Mouse (Mus musculus): ENCODE results near the gene Pla2g4f.

Gene Pla2g4f

DNA sequence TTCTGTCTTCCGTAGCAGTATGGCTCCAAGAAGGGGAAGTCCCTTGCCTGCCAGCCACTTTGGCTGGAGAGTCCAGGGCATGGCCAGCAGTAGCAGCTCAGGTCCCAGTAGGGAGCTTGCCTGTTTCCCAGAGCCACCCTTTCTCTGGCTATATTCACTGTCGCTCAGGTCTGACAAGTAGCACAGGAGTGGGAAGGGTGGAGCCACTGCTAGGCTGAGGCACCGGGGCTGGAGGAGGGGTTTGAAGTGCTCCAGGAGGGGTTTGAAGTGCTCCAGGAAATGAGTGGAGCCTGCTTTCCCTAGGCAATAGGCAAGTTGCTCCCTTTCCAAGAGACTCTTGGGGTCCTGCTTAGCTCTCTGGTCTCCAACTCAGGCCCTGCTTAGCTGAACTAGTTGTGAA is at the start of gene Pla2g4f:
TSS of gene Pla2g4f (minus strand) at position 190 of the 400 bp plus-strand sequence.
- no peak for DNase-seq (ENCODE audit: low spot score in 2 of 2)

DNA sequence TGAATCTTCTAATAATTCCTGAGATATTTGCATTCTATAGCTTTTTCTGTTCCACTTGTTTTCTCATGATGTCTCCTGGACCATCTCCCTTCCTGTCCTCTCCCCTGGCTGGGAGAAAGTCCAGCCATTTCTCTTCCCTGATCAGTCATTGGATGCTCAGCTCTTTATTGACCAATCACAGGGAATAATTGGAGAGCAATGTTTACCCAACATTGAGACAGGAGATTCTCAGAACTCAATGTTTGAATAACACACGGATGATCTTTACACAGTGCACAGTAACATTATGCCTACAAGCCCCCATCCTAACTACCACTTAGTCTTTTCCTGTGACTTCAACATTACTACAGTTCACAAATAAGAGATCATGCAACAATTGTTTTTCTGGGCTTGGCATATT is 46.5 kb upstream of the Pla2g4f start:
- DNase-seq (ENCODE audit: low spot score in 2 of 2), result no peak

DNA sequence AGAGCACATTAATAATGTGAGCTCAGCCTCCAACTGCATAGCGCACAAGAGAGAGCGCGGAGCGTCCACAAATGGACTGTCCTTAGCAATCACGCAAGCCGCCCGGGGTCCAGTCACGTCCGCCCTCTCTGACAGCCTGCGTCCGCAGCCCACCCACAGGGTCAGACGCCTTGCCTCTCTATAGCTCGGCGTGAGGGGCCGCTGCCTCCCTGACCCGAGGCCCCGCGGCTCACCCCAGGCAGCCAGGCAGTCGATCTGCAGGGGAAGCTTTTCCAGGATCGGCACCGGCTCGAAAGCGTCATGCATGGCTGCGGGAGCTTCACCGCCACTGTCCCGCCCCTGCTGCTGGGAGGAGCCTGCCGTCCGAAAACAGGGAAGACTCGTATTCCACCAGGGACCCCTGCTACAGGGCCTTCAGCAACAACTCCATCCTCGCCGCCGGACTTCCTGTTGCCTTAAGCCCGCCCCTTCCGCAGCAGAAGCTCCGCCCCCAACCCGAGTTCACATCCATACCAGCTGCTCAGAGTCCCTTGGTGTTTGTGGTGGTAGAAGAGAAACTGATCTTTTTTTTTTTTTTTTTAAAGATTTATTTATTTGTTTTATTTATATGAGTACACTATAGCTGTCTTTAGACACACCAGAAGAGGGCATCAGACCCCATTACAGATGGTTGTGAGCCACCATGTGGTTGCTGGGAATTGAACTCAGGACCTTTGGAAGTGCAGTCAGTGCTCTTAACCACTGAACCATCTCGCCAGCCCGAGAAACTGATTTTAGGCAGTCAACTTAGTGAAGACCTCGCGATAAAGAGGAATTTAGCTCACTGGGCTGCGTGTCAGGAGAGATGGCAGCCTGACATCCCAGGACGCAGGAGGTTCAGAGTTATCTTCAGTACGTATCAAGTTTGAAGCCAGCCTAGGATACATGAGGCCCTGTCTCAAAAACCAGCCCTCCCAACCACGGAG is 39.0 kb upstream of the Pla2g4f start, which contains the start of gene Vps39:
TSS of gene Vps39 (minus strand) at position 456 of the 965 bp plus-strand sequence.
- peak; percentile 81 to 86 for DNase-seq (ENCODE audit: low spot score in 2 of 2)

DNA sequence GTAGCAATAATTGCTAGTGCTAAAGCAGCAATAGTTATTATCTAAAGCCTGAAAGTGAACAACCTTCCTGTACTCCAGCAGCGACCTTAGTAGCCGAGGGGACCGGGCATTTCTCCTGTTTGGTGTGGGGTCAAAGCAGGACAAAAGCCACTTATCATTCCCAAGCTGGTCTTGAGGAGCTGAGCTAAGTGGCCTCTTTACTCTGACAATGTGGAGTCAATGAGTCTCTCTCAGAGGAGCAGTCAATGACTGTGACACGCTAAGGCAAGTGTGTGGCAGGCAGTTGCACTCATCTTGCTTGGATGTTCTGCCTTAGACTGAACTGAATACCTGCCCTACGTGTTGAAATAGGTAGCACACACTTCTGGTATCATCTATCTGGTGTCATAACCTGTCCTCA is 37.4 kb upstream of the Pla2g4f start:
- no peak for DNase-seq (ENCODE audit: low spot score in 2 of 2)

DNA sequence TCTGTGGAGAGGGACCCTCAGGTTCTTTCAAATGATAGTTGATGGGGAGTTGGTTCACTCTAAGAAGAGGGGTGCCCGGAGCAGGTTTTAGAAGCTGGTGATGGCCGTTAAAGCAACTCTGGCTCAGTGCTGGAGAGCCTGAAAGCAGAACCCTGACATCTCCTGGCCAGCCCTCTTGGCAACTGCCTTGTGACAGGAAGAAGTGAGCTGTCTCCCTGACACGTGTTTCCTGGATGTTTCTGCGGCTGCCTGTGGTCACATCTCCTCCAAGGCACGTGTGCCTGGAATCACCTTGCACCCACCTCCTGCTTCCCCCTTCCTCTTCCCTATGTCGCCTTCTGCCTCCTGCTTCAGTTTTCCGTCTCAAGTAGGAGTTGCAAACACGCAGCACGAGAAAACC is 34.2 kb upstream of the Pla2g4f start:
- DNase-seq (ENCODE audit: low spot score in 2 of 2), result no peak

DNA sequence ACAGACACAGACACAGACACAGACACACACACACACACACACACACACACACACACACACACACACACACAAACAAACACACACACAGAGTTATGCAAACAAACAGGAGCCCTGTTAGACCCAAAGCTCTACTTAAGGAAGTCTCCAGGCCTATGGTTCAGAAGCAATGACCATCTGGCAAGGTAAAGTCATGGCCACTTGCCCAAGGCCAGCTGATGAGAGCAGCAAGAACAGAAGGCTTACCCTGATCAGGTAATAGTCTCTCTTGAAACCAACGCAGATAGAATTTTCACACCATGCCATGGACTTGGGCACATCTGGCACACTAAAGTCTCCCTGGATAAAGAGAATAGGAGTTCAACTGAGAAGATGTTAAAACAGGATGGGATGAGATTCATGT is 27.8 kb upstream of the Pla2g4f start:
- DNase-seq (ENCODE audit: low spot score in 2 of 2), result no peak

DNA sequence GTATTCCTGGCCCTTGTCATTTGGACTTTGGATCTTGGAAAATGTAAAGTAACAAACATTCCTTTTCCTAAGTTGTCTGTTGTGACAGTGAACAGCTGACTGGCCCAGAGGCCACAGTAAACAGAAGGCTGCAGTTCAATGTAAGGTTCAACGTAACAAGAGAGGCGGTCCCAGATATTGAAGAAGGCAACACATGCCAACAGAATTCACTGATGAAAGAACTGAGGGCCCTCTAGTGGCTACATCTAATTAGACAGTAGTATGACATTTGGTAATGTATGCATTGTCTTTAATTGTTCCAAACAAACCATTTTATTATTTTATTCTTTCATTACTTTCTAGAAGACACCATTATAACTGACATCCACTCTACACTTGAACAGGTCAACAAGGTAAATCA is 23.9 kb upstream of the Pla2g4f start:
- no peak for DNase-seq (ENCODE audit: low spot score in 2 of 2)

DNA sequence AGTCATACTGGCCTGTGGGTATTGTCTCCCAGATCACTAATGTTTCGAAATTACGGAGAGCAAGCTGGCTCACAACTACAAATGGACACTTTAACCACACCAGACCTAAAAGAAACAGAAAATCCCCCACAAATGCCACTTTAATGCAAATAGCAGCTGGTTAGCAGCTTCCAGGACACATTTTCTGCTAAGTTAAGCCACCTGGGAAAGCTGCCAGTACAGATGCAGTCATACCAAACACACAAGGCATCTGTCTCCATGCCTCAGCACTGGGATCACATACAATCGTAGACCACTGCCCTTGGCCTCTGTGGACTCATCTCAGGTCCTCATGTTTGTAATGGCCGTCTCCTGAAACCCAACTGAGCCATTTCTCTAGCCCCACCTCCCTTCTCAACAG is 17.6 kb upstream of the Pla2g4f start:
- peak in 1 of 2 experiments; percentile 49 for DNase-seq (ENCODE audit: low spot score in 2 of 2)

DNA sequence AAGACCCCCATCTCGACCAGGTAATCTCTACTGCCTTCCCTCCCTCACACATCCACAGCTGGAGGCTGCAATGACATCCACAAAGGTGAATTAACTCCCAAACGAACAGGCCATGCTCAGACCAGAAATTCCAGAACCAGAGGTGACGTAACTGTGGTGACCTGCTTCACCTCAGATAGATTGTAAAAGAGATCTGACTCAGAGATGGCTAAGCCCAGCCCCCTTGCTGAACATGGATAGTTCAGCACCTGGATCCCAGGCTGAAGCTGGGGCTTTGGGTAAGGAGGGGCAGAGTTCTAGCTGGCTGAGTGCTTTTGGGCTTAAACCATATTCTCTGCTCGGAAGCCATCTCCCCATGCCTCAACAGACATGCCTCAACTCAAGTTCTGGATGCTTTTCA is 1.1 kb upstream of the Pla2g4f start:
- no peak for DNase-seq (ENCODE audit: low spot score in 2 of 2)

DNA sequence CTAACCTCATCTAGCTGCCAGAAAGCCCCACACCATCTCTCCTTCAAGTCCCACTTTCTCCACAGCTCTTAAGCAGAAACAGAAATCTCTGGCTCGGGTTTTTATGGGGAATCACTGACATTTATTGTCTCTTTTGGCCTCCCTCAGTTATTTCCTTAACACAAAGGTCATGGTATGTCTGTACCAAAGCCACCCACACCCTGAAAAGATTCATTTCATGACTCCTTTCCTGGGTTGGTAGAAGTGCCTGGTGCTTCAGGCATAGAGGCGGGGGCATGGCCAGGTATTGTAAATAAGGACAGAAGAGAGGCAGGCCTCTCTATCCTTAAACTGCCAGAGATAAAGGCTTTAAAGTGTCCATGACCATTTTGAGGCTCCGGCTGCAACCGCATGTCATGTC is 522 bp upstream of the Pla2g4f start:
- no peak for DNase-seq (ENCODE audit: low spot score in 2 of 2)

DNA sequence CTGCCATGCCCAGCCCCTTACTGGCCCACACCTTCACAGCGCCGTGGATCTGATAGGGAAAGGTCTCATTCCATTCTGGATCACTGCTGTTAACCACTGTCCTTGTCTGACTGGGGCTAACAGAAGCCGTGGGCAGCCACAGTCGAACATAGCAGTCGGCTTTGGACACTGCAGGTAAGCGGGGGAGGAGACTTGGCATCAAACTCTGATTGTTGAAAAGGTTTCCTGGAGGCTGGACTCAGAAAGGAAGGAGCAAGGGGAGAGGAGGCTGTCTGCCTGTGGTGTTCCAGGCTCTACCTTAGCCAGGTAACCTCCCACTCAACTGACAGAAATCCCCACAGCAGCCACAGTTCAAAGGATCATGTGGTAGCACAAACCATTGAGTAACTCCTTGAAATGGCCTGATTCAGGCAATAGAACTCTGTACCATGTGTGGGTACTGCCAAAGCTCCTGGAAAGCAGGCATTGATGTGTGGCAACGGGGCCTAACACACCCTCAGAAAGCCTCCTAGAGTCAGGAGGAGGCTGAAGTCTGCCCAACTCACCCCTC is 1.6 kb downstream of the Pla2g4f start:
- no peak for DNase-seq (ENCODE audit: low spot score in 2 of 2)

DNA sequence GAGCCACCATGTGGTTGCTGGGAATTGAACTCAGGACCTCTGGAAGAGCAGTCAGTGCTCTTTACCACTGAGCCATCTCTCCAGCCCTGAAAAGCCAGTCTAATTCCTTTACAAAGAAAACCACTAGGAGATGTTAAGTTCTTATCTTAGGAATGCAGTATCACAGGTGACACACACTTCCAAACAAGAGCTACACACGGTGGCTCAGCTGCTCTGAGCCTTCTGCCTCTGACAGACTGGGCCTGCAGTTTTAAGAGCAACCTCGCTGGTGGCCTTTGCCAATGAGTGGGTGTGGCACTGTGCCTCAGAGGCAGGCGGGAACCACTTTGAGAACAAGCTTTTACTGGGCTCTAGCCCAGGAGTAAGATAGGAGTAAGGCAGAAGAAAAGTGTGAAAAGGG is 9.9 kb downstream of the Pla2g4f start:
- DNase-seq (ENCODE audit: low spot score in 2 of 2), result no peak

DNA sequence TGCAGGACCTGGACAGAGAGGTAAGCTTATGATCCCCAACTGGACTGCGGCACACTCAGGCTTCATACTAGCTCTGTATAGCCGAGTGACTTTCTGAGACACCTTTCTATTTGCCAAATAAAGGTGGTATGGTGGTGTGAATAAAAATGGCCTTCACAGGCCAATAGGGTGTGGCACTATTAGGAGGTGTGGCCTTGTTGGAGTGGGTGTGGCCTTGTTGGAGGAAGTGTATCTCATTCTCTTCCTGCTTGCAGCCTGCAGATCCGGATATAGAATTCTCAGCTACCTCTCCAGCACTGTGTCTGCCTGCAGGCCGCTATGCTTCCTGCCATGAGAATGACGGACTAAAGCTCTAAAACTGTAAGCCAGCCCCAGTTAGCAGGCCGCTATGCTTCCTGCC is 12.9 kb downstream of the Pla2g4f start:
- no peak for DNase-seq (ENCODE audit: low spot score in 2 of 2)

DNA sequence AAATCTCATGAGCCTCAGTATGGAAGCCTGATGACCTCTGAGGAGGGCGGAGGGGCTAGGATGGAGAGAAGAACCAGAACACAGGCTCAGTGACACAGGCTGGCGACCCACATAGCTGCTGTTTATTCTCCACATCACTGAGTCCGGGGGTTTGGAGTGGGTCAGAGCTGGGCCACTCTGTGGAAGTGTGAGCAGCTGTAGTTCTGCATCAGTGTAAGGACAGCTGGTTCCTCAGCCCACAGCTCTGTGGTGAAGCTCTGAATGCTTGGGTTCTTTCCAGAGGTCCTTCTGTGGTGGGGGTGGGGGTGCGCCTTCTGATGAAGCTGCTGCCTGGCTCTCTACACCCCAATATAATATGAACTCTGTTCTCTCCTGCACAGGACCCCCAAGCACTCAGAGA is 14.1 kb downstream of the Pla2g4f start:
- no peak for DNase-seq (ENCODE audit: low spot score in 2 of 2)

DNA sequence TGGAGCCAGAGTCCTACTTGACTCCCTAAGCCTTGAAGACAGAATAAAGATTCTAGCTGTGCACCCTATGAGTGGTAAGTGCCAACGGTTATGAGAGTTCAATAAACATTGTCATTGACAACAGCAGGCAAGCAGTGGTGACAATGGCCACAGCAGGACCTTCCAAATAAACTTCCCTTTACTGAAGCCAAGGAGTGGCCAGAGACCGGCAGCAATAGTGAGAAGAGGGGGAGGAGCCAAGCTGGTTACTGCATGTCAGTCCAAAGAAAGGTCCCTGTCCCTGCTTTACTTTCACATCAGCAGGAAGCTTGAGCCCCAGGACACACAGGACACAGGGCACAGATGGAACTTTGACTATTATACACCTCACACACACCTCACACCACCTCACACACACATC is 17.8 kb downstream of the Pla2g4f start:
- no peak for DNase-seq (ENCODE audit: low spot score in 2 of 2)

DNA sequence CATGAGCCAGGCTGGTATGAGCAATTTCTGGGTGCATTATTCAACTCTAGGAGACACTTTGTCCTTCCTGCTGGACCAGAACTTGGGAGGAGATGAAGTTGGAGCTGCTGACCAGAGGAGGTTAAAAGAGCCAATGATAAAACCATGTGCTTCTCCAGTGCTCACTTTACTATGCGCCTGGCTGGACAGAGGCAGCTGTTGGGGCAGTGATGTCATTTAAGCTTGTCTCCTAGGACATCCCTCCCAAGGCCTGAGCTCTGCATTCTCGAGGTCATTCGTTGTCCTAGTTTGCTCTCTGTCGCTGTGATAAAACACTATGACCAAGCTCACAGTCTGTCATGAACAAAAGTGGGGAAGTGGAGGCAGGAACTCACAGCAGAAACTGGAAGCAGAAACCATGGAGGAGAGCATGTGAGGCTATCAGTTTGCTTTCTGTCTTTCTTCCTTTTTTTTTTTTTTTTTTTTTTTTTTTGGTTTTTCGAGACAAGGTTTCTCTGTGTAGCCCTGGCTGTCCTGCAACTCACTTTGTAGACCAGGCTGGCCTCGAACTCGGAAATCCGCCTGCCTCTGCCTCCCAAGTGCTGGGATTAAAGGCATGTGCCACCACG is 22.4 kb downstream of the Pla2g4f start:
- no peak for DNase-seq (ENCODE audit: low spot score in 2 of 2)

DNA sequence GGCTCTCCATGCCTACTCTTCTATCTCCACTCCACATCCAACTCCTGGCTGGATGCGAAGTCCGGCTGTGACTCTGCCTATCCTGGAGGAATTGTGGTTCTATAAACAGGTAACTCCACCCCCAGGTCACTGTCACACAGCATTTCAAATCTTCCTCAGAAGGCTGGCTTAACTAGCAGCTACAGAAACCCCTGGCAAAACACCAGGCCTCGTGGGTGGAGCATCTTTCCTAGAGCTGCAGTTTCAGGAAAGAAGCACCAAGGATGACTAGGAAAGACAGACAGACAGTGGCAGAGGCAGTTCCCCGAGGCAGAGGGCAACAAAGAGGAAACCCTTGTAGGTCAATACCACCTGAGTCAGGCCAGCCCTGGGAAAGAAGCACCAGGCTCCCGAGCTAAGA is 25.0 kb downstream of the Pla2g4f start, which contains the start of gene Pla2g4d:
TSS of gene Pla2g4d (minus strand) at position 203 of the 400 bp plus-strand sequence.
- DNase-seq (ENCODE audit: low spot score in 2 of 2), result peak; percentile 49 to 57

DNA sequence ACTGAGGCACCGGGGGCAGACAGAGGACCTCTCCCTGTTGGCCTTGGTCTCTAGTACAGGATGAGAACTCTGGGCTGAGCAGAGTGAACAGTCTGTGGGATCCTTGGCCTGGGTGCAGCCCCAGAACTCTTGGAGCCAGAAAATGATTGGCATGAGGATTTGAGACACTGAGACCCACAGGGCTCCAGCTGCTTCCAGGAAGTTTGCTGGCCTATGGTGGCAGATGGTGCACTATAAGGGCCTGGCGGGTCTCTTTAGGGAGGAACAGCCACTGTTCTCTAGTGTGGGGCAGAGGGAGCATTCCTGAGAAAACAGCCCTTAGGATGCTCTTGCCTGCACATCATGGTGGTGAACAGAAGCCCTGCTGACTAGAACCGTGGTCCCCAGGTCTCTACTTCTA is 25.6 kb downstream of the Pla2g4f start:
- DNase-seq (ENCODE audit: low spot score in 2 of 2), result no peak

DNA sequence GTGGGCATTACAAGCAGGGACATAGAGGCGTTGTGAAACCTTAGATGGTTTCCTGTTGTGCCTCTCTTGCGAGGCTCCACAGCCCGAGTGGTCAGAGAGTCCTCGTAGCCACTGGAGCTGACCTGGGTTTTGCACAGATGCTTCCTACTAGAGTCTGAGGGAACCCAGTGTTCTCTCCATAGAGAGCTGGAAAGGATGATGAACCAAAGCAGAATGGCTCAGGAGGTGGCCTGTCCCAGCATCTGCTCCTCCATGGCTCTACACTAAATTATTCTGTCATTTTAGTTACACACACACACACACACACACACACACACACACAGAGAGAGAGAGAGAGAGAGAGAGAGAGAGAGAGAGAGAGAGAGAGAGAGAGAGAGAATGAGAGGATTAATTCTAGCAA is 28.3 kb downstream of the Pla2g4f start:
- DNase-seq (ENCODE audit: low spot score in 2 of 2), result no peak

DNA sequence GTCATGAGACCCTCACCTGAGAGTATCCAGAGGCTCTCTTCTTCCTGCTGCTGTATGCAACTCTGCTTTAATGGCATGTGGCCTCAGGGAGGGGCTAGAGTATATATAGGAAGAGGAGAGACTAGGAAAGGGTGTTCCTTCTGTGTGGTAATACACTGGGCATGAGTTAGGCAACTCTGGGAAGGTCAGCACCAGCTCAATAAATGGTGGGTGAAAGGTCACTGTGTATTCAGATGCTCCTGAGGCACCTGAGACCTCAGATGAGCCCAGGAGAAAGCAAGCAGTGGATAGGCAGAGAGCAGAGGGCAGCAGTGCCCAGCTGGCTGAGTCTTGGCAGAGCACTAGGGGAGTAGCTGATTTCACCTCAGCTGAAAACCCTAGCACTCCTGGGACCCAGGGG is 29.3 kb downstream of the Pla2g4f start:
- DNase-seq (ENCODE audit: low spot score in 2 of 2), result no peak

DNA sequence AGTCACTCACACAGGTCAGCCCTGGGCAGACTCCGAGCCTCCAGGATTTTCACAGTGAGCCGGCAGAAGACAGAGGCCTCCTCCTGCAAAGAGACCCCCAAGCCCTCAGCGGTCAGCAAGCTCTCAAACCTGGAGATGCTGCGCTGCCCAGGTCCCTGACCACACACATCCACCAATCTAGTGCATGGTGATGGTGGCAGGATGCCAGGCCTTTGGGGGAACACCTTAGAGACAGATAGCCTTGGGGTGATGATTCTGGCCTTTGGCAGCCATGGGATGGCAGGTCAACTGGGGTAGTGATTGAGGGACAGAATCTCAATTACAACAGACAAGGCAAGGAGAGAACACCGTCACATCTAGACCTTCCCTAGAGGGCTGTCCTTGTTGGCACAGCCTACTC is 29.9 kb downstream of the Pla2g4f start:
- no peak for DNase-seq (ENCODE audit: low spot score in 2 of 2)

DNA sequence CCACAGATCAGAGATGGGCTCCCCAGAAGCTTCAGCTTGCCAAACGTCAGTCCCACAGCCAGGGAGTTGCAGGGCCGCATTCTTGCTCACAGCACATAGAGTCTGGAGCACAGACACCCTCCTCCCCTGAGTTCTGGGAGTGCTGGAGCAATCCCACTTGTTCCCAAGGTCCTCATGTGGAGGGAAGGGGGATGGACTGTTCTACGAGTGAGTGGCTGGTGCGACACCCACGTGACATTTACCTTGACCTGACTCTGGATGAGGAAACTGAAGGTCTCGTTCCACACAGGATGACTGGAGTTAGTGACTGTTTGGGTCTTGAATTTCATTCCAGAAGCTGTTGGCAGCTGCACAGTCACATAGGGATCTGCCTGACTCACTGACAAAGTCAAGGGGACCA is 30.4 kb downstream of the Pla2g4f start:
- DNase-seq (ENCODE audit: low spot score in 2 of 2), result no peak

DNA sequence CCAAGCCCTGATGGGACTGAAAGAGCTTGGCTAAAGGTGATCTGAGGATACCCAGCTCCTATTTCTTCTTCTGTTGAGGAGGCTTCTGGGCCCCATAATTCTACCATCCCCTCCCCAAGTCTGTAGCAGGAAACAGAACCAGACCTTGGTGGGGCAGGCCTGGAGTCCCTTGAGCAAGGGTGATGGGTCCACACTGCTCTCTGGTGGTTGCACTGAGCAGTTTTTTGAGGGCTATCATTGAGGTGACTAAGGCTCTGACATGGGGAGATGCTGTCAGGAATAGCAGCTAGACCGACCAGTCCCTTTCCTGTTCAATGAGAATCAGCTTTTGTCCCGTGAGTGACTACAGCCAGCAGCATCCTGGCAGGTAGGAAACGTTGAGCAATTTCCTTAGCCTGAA is 32.7 kb downstream of the Pla2g4f start:
- no peak for DNase-seq (ENCODE audit: low spot score in 2 of 2)

All from frontal cortex, postnatal 36 days (tissue).